Mouse (Mus musculus): ENCODE data around the gene Pafah1b3. TPM values are rescaled to one million over a fixed set of nuclear protein-coding genes. Genes with fewer than 3 reads are reported as not detected.

Pafah1b3 gene
- total and polyA plus RNA-seq, 3 experiments = 85.6 to 180 (median 110) TPM

GRCm38 (mm10) chr7:25273259-25274241, 24.2 kb downstream of the Pafah1b3 start (continued):
- TF ChIP-seq POLR2AphosphoS5 (IDR thresholded peaks at IDR 0.05; ENCODE audit: borderline replicate concordance, low read depth, low read length) = no peak
- TF ChIP-seq MYC (IDR thresholded peaks at IDR 0.05; ENCODE audit: low read depth, low read length) = peak; percentile 87
- peak; percentile 70 for TF ChIP-seq TAL1 (IDR thresholded peaks at IDR 0.05; ENCODE audit: low read length)
- TF ChIP-seq MYB (IDR thresholded peaks at IDR 0.05; ENCODE audit: low read depth, low read length) = peak; percentile 91
- TF ChIP-seq TBP (IDR thresholded peaks at IDR 0.05; ENCODE audit: low read depth, low read length) = peak; percentile 80; the same call in 1 of the 2 replicates
- no peak for TF ChIP-seq USF1 (IDR thresholded peaks at IDR 0.05; ENCODE audit: low read depth, low read length)
- TF ChIP-seq MEF2A (IDR thresholded peaks at IDR 0.05; ENCODE audit: extremely low read depth, insufficient replicate concordance, low read depth, low read length, poor library complexity, severe bottlenecking) = peak; percentile 6; the same call in 1 of the 2 replicates
- no peak for TF ChIP-seq ZKSCAN1 (IDR thresholded peaks at IDR 0.05; ENCODE audit: low read depth, low read length)
- TF ChIP-seq SMC3 (IDR thresholded peaks at IDR 0.05; ENCODE audit: low read depth, low read length) = peak; percentile 17; the same call in 1 of the 2 replicates
- TF ChIP-seq ZNF384 (IDR thresholded peaks at IDR 0.05; ENCODE audit: low read depth, low read length) = no peak
- TF ChIP-seq CHD1 (IDR thresholded peaks at IDR 0.05; ENCODE audit: low read depth, low read length) = peak; percentile 89; the same call in 1 of the 2 replicates
- TF ChIP-seq E2F4 (IDR thresholded peaks at IDR 0.05; ENCODE audit: borderline replicate concordance, low read depth, low read length) = no peak
- peak; percentile 95 for TF ChIP-seq SIN3A (IDR thresholded peaks at IDR 0.05; ENCODE audit: low read length)
- no peak for TF ChIP-seq GABPA (IDR thresholded peaks at IDR 0.05; ENCODE audit: low read depth, low read length)
- TF ChIP-seq ZC3H11A (IDR thresholded peaks at IDR 0.05; ENCODE audit: low read depth, low read length) = no peak
- peak; percentile 64 for TF ChIP-seq POLR2AphosphoS2 (IDR thresholded peaks at IDR 0.05; ENCODE audit: low read length)
- TF ChIP-seq MAZ (IDR thresholded peaks at IDR 0.05; ENCODE audit: low read depth, low read length) = peak; percentile 61
- 0 out of 2 replicates have a peak, but pooled peaks have one; percentile 38 for TF ChIP-seq JUND (IDR thresholded peaks at IDR 0.05; ENCODE audit: low read depth, low read length)

GRCm38 (mm10) chr7:25272445-25273258, 25.1 kb downstream of the Pafah1b3 start:
- H3K4me3 ChIP-seq (ENCODE audit: control insufficient read depth in 1 of 2, insufficient read depth in 1 of 2, low read depth in 2 of 2, low read length in 2 of 2) = peak overlapping the region in 1 of 2 experiments; percentile 0; a peak in 1 of 4 replicates
- H3K27ac ChIP-seq (ENCODE audit: control insufficient read depth, low read depth, low read length) = peak overlapping the region; percentile 94

More at GRCm38 (mm10) chr7:25272445-25273258, 25.1 kb downstream of the Pafah1b3 start:
- H3K4me1 ChIP-seq (ENCODE audit: control insufficient read depth in 1 of 2, insufficient read depth in 2 of 2, low read length in 2 of 2) = peaks cover 25 to 62% of the 10 kb centered on the region in 2 experiments
- no peaks in the 10 kb centered on the region for H3K27me3 ChIP-seq (ENCODE audit: control insufficient read depth in 1 of 2, insufficient read depth in 2 of 2, low read length in 2 of 2)
- 0 out of 2 replicates have a peak, but pooled peaks have one; percentile 6 for TF ChIP-seq POLR2AphosphoS5 (IDR thresholded peaks at IDR 0.05; ENCODE audit: borderline replicate concordance, low read depth, low read length)
- TF ChIP-seq TBP (IDR thresholded peaks at IDR 0.05; ENCODE audit: low read depth, low read length) = no peak
- peaks cover 0 to 51% of the 10 kb centered on the region in 2 experiments; a peak in 2 of 4 replicates for H3K36me3 ChIP-seq (ENCODE audit: control insufficient read depth in 1 of 2, insufficient read depth in 2 of 2, low read length in 2 of 2)
- DNase-seq (ENCODE audit: low read depth, low spot score) = no peak
- H3K9ac ChIP-seq (ENCODE audit: control insufficient read depth, low read depth, low read length, poor library complexity, severe bottlenecking) = peak overlapping the region; percentile 54
- no peaks in the 10 kb centered on the region for H3K9me3 ChIP-seq (replicated peaks; ENCODE audit: insufficient read depth, low read length)
- H3K79me2 ChIP-seq (ENCODE audit: control insufficient read depth, insufficient read depth, low read length, poor library complexity) = peaks cover 37% of the 10 kb centered on the region
